Mouse (Mus musculus) G1E (cell line): ENCODE data around the gene Aagab.

Experiments used
- CTCF ChIP-seq: IDR thresholded peaks from 2 replicates; pipeline ENCODE4 v1.5.1; 2012; ENCODE audit warnings: low read depth, low read length, inconsistent platforms, mixed read lengths
- GATA1 ChIP-seq: IDR thresholded peaks from 2 replicates; pipeline ENCODE4 v1.6.1; 2012; ENCODE audit warnings: borderline replicate concordance, low read length, inconsistent platforms, mixed read lengths
- TAL1 ChIP-seq: conservative IDR thresholded peaks from 2 replicates; pipeline ENCODE4 v1.6.1; 2012; ENCODE audit warnings: low read depth, low read length, inconsistent platforms, mixed read lengths

- no peak for TF ChIP-seq GATA1
- no peak for TF ChIP-seq CTCF
- no peak for TF ChIP-seq TAL1
Measured at GRCm38 (mm10) chr9:63596660-63597059, 5.8 kb upstream of the Aagab start.
